Mouse (Mus musculus): ENCODE measurements around the gene Pnpla8. TPM values are rescaled to one million over a fixed set of nuclear protein-coding genes. Genes with fewer than 3 reads are reported as not detected.
A peak's percentile ranks its signal among the peaks of the same experiment; 100 is the strongest.
"Not testable (repeated sequence)": the region's sequence is repeated elsewhere in the genome, so short reads cannot be mapped to it uniquely, and the experiment has no call there.

The Pnpla8 gene
- 62.2 and 69.4 TPM in 2 replicates for polyA plus RNA-seq (2015; fragmentation: Nextera tagmentation; extraction: Ambion mirVana)

DNA sequence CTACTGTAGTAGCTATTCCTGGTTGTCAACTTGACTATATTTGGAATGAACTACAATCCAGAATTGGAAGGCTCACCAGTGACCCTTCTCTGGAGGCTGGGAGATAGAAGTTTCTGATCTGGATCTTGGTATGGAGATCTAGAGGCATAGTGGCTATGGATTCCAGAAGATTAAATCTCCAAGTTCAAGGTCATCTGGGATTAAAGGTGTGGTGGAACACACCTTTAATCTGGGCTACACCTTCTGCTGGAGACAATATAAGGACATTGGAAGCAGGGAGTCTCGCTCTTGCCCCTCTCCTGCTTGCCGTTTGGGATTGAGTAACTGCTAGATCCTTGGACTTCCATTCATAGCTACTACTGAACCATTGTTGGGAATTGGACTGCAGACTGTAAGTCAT lies at the start of gene Pnpla8:
TSS of gene Pnpla8 (plus strand) at position 301 of the 400 bp plus-strand sequence.
- H3K27me3 ChIP-seq (ENCODE audit: control insufficient read depth, insufficient read depth, low read depth, low read length); H3K27ac ChIP-seq (ENCODE audit: low read length); ATAC-seq (ENCODE audit: low read depth); H3K4me1 ChIP-seq (replicated peaks; ENCODE audit: control insufficient read depth, insufficient read depth, low read length); H3K36me3 ChIP-seq (ENCODE audit: control insufficient read depth, insufficient read depth, low read length); H3K9me3 ChIP-seq (ENCODE audit: control insufficient read depth, low read length): not testable (repeated sequence)
- H3K4me3 ChIP-seq (ENCODE audit: low read length): peak within 1 kb of the TSS; percentile 68
- peak within 1 kb of the TSS; percentile 88 for H3K4me2 ChIP-seq (ENCODE audit: low read depth, low read length)
- H3K9ac ChIP-seq (ENCODE audit: low read length): peak within 1 kb of the TSS; percentile 77
- WGBS: 87% methylated on average over 2 of the region's 2 CpGs

DNA sequence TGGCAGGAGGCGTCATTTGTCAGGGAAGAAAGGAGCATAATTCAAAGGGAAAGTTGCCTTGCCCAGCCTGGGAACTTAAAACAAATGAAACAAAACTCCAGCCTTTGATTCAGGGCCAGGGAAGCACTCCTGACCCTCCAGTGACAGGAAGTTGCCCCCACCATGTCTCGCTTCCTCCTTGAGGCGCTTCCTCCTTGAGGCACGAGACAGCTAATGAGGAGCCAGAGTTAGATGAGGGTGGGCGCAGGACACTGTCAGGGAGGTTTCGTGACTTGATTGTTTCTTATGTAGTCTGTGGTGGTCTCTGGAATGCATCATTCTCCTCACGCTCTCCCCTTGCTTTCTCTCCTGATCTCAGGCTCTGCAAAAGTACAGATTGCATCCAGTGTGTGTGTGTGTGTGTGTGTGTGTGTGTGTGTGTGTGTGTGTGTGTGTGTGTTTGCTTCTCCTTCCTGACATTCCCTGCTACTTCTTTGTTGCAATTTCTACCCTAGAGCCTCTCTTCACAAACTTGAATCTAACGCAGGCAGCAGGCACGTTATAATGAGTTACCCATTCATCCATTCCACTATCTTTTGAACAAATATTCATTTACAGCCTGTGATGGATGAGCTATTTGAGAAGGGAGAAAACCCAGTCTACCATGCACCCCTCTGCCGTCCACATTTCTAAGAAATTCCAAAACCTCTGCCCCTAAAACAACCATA lies 44.7 kb upstream of the Pnpla8 start:
- peak; percentile 79 for ATAC-seq (ENCODE audit: low read depth)
- WGBS: 19% methylated on average over 10 of the region's 10 CpGs

DNA sequence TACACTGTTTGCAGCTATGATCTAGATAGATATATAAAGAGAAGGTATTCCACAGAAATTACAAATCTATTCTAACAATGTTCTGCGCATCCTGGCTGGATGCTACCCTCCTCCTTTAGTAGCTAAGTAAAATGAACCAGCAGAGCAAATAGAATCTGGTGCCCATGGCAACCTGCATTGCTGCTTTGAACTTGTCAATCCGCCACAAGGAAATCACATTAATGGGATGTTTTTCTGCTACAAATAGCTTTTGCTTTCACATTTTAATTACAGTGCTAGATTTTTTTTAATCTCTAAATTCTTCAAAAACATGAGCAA lies 44.2 kb upstream of the Pnpla8 start:
- ATAC-seq (ENCODE audit: low read depth): no peak
- 71% methylated on average over 2 of the region's 2 CpGs for WGBS

More for the DNA sequence above, 44.7 kb upstream of the Pnpla8 start:
- Histone ChIP-seq H3K36me3 (ENCODE audit: control insufficient read depth, insufficient read depth, low read length) (no peaks in the 10 kb centered on the region), H3K4me2 (ENCODE audit: low read depth, low read length) (peak overlapping the region; percentile 36), H3K4me3 (ENCODE audit: low read length) (peak overlapping the region; percentile 16; the same call in 1 of the 2 replicates), H3K27me3 (ENCODE audit: control insufficient read depth, insufficient read depth, low read depth, low read length) (no peaks in the 10 kb centered on the region), H3K9ac (ENCODE audit: low read length) (no peak overlapping the region), H3K4me1 (replicated peaks; ENCODE audit: control insufficient read depth, insufficient read depth, low read length) (peaks cover 5% of the 10 kb centered on the region; the same call in 1 of the 2 replicates), H3K27ac (ENCODE audit: low read length) (no peak overlapping the region), H3K9me3 (ENCODE audit: control insufficient read depth, low read length) (no peaks in the 10 kb centered on the region)

DNA sequence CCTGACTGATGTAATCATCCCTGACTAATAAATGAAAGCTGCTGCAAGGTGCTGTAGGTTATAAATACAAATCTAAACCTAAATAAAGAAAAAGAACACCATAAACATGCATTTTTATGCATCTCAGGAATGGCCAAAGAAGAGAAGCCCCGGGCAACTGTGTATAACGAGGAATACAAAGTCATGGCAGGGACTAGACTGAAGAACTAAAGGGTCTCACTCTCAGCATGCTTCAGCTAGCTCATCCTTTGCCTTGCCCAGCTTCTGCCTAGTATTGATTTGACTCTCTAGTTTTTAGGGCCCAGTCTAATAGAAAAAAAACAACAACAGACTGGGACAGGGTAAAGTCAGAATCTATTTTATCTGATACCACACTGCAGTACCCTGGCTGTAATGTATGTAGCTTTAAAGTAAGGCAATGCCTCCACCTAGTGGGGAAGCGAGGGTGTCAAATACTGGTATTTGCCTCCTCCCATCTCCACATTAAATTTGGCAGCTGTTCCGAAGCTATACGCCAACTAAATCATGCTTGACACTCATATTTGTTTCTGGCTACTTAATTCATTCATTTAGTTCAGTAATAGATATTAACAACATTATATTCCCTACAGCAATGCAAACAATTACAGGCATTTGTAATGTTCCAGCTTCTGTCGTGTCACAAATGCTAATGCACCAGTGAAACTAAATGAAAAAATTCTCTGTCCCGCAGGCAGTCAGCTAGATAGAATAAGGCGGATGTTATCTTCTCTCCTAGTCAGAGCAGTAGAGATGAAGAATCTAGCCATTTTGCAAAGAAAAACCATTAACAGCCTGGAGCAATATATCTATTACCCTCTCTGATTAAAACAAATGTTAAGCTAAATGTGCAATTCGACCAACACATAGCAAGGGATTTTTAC lies 39.8 kb upstream of the Pnpla8 start:
- H3K4me3 ChIP-seq (ENCODE audit: low read length): no peak overlapping the region
- WGBS: 39% methylated on average over 9 of the region's 9 CpGs
- no peaks in the 10 kb centered on the region for H3K9me3 ChIP-seq (ENCODE audit: control insufficient read depth, low read length)
- peak; percentile 67; the same call in 1 of the 2 replicates for ATAC-seq (ENCODE audit: low read depth)
- H3K27me3 ChIP-seq (ENCODE audit: control insufficient read depth, insufficient read depth, low read depth, low read length): no peaks in the 10 kb centered on the region
- H3K4me2 ChIP-seq (ENCODE audit: low read depth, low read length): no peak overlapping the region
- H3K36me3 ChIP-seq (ENCODE audit: control insufficient read depth, insufficient read depth, low read length): no peaks in the 10 kb centered on the region
- peaks cover under 1% of the 10 kb centered on the region; the same call in 1 of the 2 replicates for H3K4me1 ChIP-seq (replicated peaks; ENCODE audit: control insufficient read depth, insufficient read depth, low read length)
- no peak overlapping the region for H3K27ac ChIP-seq (ENCODE audit: low read length)
- H3K9ac ChIP-seq (ENCODE audit: low read length): no peak overlapping the region

More for the DNA sequence above, 44.2 kb upstream of the Pnpla8 start:
- H3K27ac ChIP-seq (ENCODE audit: low read length): no peak overlapping the region
- H3K4me2 ChIP-seq (ENCODE audit: low read depth, low read length): no peak overlapping the region
- H3K27me3 ChIP-seq (ENCODE audit: control insufficient read depth, insufficient read depth, low read depth, low read length): no peaks in the 10 kb centered on the region
- H3K9me3 ChIP-seq (ENCODE audit: control insufficient read depth, low read length): no peaks in the 10 kb centered on the region
- H3K4me1 ChIP-seq (replicated peaks; ENCODE audit: control insufficient read depth, insufficient read depth, low read length): peaks cover 5% of the 10 kb centered on the region; the same call in 1 of the 2 replicates
- H3K36me3 ChIP-seq (ENCODE audit: control insufficient read depth, insufficient read depth, low read length): no peaks in the 10 kb centered on the region
- no peak overlapping the region for H3K4me3 ChIP-seq (ENCODE audit: low read length)
- H3K9ac ChIP-seq (ENCODE audit: low read length): no peak overlapping the region

DNA sequence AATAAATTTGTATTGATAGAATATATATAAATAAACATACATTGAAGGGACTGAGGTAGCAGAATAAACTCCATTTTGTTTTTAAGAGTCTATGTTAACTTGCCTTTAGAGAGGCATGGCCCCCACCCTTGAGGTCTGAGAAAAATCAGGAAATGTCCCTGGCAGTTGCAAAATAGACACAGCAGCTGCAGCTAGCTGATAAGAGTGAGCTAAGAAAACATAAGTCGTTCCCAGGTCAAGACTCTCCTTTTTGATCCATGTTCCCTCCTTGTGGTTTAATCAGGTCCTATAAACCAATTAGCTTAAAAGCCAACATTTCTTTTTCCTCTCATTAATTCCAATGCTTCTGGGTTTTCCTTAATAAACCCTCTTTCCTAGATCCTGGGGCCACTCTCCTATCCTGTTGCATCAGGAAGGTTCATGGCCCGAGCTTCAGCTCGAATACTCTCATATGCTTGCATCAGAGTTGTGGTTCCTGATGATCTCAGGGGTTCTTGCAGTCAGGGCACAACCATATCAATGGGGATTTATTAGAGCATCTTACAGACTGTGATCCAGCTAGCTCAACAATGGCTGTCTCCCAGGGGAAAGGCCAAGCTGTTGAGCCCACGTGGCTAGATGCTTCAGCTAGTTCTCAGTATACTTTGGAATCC lies 23.2 kb upstream of the Pnpla8 start:
- no peak overlapping the region for H3K4me3 ChIP-seq (ENCODE audit: low read length)
- no peak for ATAC-seq (ENCODE audit: low read depth)

DNA sequence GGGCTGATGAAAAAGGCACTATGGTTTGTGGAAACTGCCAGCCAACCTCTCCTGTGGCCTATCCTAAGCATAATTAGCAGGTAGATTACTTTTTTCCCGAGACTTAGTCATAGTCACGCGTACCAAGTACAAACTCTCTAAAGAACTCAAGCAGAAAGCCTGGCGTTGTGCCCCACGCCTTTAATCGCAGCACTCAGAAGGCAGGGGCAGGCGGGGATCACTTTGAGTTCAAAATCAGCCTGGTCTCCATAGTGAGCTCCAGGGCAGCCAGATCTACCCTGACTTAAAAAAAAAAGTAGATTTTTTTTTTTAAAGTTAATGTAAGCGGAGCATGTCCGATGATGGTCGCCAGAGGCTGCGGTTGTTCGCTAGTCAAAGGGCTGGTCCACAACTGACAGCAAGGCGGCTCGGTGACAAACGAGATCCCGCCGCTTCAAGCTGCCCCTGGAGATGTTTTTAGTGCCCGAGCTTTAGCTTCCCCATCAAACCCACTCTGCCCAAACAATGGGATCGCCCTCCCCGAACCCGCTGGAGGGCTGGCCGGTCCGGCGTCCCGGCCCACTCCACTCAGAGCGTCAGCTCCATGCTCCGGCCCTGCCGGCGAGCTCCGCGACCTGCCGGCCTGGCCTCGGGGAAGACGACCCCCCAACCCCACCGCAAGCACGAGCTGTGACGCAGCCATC lies 11.9 kb upstream of the Pnpla8 start:
- Histone ChIP-seq H3K4me3 (ENCODE audit: low read length) (peak overlapping the region; percentile 96), H3K9ac (ENCODE audit: low read length) (peak overlapping the region; percentile 94), H3K27me3 (ENCODE audit: control insufficient read depth, insufficient read depth, low read depth, low read length) (no peaks in the 10 kb centered on the region), H3K36me3 (ENCODE audit: control insufficient read depth, insufficient read depth, low read length) (peaks cover 2% of the 10 kb centered on the region; the same call in 1 of the 2 replicates), H3K9me3 (ENCODE audit: control insufficient read depth, low read length) (no peaks in the 10 kb centered on the region), H3K4me1 (replicated peaks; ENCODE audit: control insufficient read depth, insufficient read depth, low read length) (0 out of 2 replicates have a peak, but pooled peaks cover 3% of the 10 kb centered on the region), H3K27ac (ENCODE audit: low read length) (peak overlapping the region; percentile 83), H3K4me2 (ENCODE audit: low read depth, low read length) (peak overlapping the region; percentile 61)
- peak; percentile 27; the same call in 1 of the 2 replicates for ATAC-seq (ENCODE audit: low read depth)
- under 1% methylated on average over 37 of the region's 37 CpGs for WGBS

More for the DNA sequence above, 23.2 kb upstream of the Pnpla8 start:
- WGBS: 33% methylated on average over 4 of the region's 4 CpGs
- no peaks in the 10 kb centered on the region for H3K27me3 ChIP-seq (ENCODE audit: control insufficient read depth, insufficient read depth, low read depth, low read length)
- H3K36me3 ChIP-seq (ENCODE audit: control insufficient read depth, insufficient read depth, low read length): no peaks in the 10 kb centered on the region
- no peaks in the 10 kb centered on the region for H3K9me3 ChIP-seq (ENCODE audit: control insufficient read depth, low read length)
- 0 out of 2 replicates have a peak overlapping the region, but pooled peaks have one; percentile 16 for H3K27ac ChIP-seq (ENCODE audit: low read length)
- no peak overlapping the region for H3K9ac ChIP-seq (ENCODE audit: low read length)
- H3K4me1 ChIP-seq (replicated peaks; ENCODE audit: control insufficient read depth, insufficient read depth, low read length): 0 out of 2 replicates have a peak, but pooled peaks cover 2% of the 10 kb centered on the region
- no peak overlapping the region for H3K4me2 ChIP-seq (ENCODE audit: low read depth, low read length)

DNA sequence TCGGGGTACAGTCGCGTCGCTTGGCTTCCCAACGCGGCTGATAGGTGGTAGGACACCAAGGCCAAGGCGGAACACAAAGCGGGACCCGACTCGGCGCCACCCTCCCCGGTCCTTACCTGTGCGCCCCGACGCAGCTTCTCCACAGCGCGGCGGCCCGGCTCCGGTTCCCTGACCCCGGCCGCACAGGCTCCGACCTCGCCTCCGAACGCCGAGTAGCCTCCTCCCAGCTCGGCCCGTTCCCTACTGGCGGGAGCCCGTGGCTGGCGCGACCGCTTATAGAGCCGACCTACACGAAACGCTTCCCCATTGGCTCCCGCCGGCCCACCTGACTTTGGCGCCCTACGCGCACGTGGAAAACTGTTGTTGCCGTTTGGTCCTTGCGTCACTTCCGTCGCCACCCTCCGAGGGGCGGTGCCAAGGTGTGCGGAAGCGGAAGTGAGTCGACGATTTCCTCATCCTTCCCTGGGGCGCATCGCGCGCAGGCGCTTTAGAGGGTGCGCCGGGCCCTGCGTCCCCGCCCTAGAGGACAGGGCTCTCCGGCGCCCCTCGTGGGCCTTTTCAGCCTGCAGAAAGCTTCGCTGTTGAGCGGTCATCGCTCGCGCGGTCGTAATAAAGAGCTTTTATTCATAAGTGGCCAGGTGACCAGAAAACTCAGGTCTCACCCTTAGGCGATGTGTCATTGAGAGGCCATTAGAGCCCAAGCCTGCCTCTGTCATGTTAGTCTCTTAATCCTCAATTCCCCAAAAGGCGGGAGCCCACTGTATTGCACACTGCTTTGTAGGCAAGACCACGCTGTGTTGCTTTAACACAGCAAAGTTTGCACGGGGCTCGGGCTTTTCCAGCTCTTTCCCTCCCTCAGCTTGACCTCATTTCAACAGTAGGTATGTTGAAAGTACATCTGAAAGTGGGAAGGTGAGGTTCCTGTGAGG lies 11.1 kb upstream of the Pnpla8 start, which contains the start of gene Dnajb9:
TSS of gene Dnajb9 (minus strand) at position 503 of the 929 bp plus-strand sequence.
- WGBS: under 1% methylated on average over 74 of the region's 77 CpGs
- Histone ChIP-seq H3K9me3 (ENCODE audit: control insufficient read depth, low read length) (no peaks in the 10 kb centered on the region), H3K4me3 (ENCODE audit: low read length) (peak within 1 kb of the TSS; percentile 96), H3K4me1 (replicated peaks; ENCODE audit: control insufficient read depth, insufficient read depth, low read length) (0 out of 2 replicates have a peak, but pooled peaks cover 3% of the 10 kb centered on the region), H3K27ac (ENCODE audit: low read length) (peak within 1 kb of the TSS; percentile 83), H3K27me3 (ENCODE audit: control insufficient read depth, insufficient read depth, low read depth, low read length) (no peaks in the 10 kb centered on the region), H3K4me2 (ENCODE audit: low read depth, low read length) (peak within 1 kb of the TSS; percentile 71), H3K36me3 (ENCODE audit: control insufficient read depth, insufficient read depth, low read length) (peaks cover 2% of the 10 kb centered on the region; the same call in 1 of the 2 replicates), H3K9ac (ENCODE audit: low read length) (peak within 1 kb of the TSS; percentile 94)
- peak; percentile 99 for ATAC-seq (ENCODE audit: low read depth)

DNA sequence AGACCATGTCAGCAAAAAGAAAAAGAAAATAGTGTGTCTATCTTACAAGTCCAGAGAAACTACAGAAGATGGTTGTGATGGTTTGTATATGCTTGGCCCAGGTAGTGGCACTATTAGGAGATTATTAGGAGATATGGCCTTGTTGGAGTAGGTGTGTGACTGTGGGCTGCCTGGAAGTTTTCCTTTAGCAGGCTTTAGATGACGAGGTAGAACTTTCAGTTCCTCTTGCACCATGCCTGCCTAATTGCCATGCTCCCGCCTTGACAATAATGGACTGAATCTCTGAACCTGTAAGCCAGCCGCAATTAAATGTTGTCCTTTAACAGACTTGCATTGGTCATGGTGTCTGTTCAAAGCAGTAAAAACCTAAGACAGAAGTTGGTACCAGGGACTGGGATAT lies 9.6 kb upstream of the Pnpla8 start:
- 92% methylated on average over 3 of the region's 3 CpGs for WGBS
- no peak overlapping the region for H3K27ac ChIP-seq (ENCODE audit: low read length)
- H3K4me3 ChIP-seq (ENCODE audit: low read length): no peak overlapping the region
- no peaks in the 10 kb centered on the region for H3K27me3 ChIP-seq (ENCODE audit: control insufficient read depth, insufficient read depth, low read depth, low read length)
- 0 out of 2 replicates have a peak, but pooled peaks cover 3% of the 10 kb centered on the region for H3K4me1 ChIP-seq (replicated peaks; ENCODE audit: control insufficient read depth, insufficient read depth, low read length)
- no peak for ATAC-seq (ENCODE audit: low read depth)
- H3K9me3 ChIP-seq (ENCODE audit: control insufficient read depth, low read length): no peaks in the 10 kb centered on the region
- H3K9ac ChIP-seq (ENCODE audit: low read length): no peak overlapping the region
- H3K4me2 ChIP-seq (ENCODE audit: low read depth, low read length): no peak overlapping the region
- no peaks in the 10 kb centered on the region for H3K36me3 ChIP-seq (ENCODE audit: control insufficient read depth, insufficient read depth, low read length)
